Mouse (Mus musculus) ES-E14 (cell line): ENCODE results near the gene Isy1. TPM values are rescaled to one million over a fixed set of nuclear protein-coding genes. Genes with fewer than 3 reads are reported as not detected.

ENCODE experiments used
- DNase-seq: peaks from one replicate; pipeline ENCODE4 v3.0.0-alpha.2; 2013; ENCODE audit warnings: low read depth, low spot score
- H3K27ac ChIP-seq: 2 replicates; pipeline ENCODE4 v1.5.1; 2012; ENCODE audit warnings: low read depth, mild to moderate bottlenecking, low read length, moderate library complexity, mixed read lengths; ENCODE audit not compliant: poor library complexity, insufficient read depth, severe bottlenecking
- H3K36me3 ChIP-seq: 2 replicates; pipeline ENCODE4 v1.6.1; 2012; ENCODE audit warnings: mild to moderate bottlenecking, low read length, moderate library complexity, mixed read lengths; ENCODE audit not compliant: control insufficient read depth, poor library complexity, insufficient read depth, severe bottlenecking
- H3K4me1 ChIP-seq, 2 experiments: fragments of 150-350 bp in 1 of 2; sonication (generic) in 1 of 2; 2 replicates each; pipeline ENCODE4 v1.6.1; 2012; ENCODE audit warnings: low read length in 2 of 2, mild to moderate bottlenecking in 1 of 2, mixed read lengths in 1 of 2; ENCODE audit not compliant: control insufficient read depth in 2 of 2, insufficient read depth in 2 of 2, poor library complexity in 1 of 2
- H3K4me3 ChIP-seq, 2 experiments: fragments of 150-350 bp in 1 of 2; sonication (generic) in 1 of 2; 2 replicates each; pipeline ENCODE4 v1.5.1; 2012; ENCODE audit warnings: low read length in 2 of 2, low read depth in 1 of 2, mild to moderate bottlenecking in 1 of 2, mixed read lengths in 1 of 2; ENCODE audit not compliant: insufficient read depth in 1 of 2, poor library complexity in 1 of 2, severe bottlenecking in 1 of 2
- H3K9ac ChIP-seq: 2 replicates; pipeline ENCODE4 v1.6.1; 2012; ENCODE audit warnings: low read depth, mild to moderate bottlenecking, low read length, mixed read lengths; ENCODE audit not compliant: poor library complexity, insufficient read depth, severe bottlenecking
- H3K9me3 ChIP-seq: fragments of 150-350 bp; sonication (generic); 2 replicates; pipeline ENCODE4 v1.6.1; 2012; ENCODE audit warnings: low read depth, mild to moderate bottlenecking, low read length; ENCODE audit not compliant: control insufficient read depth, insufficient read depth
- CHD2 ChIP-seq: IDR thresholded peaks from 2 replicates; pipeline ENCODE4 v1.6.1; 2014; ENCODE audit warnings: mild to moderate bottlenecking, low read depth, low read length, inconsistent platforms
- HCFC1 ChIP-seq: IDR thresholded peaks from 2 replicates; pipeline ENCODE4 v1.6.1; 2012; ENCODE audit warnings: low read length, inconsistent platforms, borderline replicate concordance; ENCODE audit not compliant: insufficient read depth
- MAFK ChIP-seq: IDR thresholded peaks from 2 replicates; pipeline ENCODE4 v1.6.1; 2014; ENCODE audit warnings: mild to moderate bottlenecking, low read depth, low read length, inconsistent platforms; ENCODE audit not compliant: insufficient read depth
- ZC3H11A ChIP-seq: IDR thresholded peaks from 2 replicates; pipeline ENCODE4 v1.6.1; 2012; ENCODE audit warnings: low read depth, mild to moderate bottlenecking, inconsistent platforms, low read length, borderline replicate concordance
- ZNF384 ChIP-seq: IDR thresholded peaks from 2 replicates; pipeline ENCODE4 v1.6.1; 2012; ENCODE audit warnings: low read depth, low read length, inconsistent platforms
- in situ Hi-C, 2 experiments: fragments of 600-800 bp; cut with MboI; formaldehyde crosslinking; loops; one replicate each; pipeline ENCODE4 v1.15.1; 2025; ENCODE audit warnings: low sequenced_read_pairs in 2 of 2, inconsistent platforms in 1 of 2; ENCODE audit not compliant: unreplicated experiment in 2 of 2
- total RNA-seq: library from RNA; depleted of rRNA; stranded (reverse); fragments of 300-350 nt; gene quantifications from 2 replicates; pipeline ENCODE4 v1.2.3, GENCODE M21; 2012

Isy1 gene
- total RNA-seq, 1 experiment, result 48.8 TPM

DNA sequence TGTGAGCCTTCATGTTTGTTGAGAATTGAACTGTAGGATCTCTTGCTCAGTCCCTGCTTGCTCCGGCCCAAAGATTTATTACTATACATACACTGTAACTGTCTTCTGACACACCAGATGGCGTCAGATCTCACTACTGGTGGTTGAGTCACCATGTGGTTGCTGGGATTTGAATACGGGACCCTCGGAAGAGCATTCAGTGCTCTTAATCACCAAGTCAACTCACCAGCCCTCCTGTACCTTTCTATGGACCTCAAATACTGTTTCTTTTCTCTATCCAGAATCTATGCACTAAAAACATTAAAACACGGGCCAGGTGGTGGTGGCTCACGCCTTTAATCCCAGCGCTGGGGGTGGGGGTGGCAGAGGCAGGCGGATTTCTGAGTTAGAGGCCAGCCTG lies 3.0 kb upstream of the Isy1 start:
- TF ChIP-seq CHD2 (no peak), ZC3H11A (no peak), ZNF384 (no peak), MAFK (no peak), HCFC1 (no peak)
- Histone ChIP-seq H3K4me1 (no peaks in the 10 kb centered on the region), H3K27ac (no peak overlapping the region), H3K36me3 (peaks cover 33% of the 10 kb centered on the region), H3K9me3 (no peaks in the 10 kb centered on the region), H3K4me3 (no peak overlapping the region), H3K9ac (no peak overlapping the region)
- no peak for DNase-seq
- in situ Hi-C loops, result no loop called here

DNA sequence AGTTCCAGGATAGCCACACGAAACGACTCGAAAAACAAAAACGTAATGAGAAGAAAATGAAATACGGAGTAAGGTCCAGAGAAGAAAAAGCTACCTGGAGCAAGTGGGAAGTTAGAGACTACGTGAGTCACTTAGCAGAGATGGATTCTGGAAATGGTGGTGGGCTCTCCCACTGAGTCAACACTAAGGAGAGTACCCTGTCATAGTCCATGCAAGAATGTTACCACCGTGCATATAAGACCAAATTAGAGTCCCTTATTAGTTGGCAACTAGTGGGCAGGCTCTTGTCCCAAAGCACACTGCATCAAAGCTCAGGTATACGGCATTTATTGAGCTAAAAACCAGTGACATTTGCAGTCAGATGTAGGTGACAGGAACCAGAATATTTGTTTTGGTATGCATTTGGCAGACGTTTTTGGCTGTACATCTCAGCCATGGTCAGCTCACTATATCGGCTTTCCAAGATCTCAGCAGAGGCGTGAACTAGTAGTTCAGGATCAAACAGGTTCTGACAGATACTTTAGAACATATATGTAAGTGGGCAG lies 1.3 kb upstream of the Isy1 start:
- no peak overlapping the region for H3K9ac ChIP-seq
- H3K4me3 ChIP-seq, result no peak overlapping the region
- no peak overlapping the region for H3K27ac ChIP-seq
- H3K9me3 ChIP-seq, result no peaks in the 10 kb centered on the region
- peaks cover 24% of the 10 kb centered on the region for H3K36me3 ChIP-seq
- no peaks in the 10 kb centered on the region for H3K4me1 ChIP-seq
- no peak for DNase-seq
- TF ChIP-seq ZC3H11A (no peak), ZNF384 (no peak), MAFK (no peak), CHD2 (no peak), HCFC1 (no peak)
- in situ Hi-C loops, result no loop called here

DNA sequence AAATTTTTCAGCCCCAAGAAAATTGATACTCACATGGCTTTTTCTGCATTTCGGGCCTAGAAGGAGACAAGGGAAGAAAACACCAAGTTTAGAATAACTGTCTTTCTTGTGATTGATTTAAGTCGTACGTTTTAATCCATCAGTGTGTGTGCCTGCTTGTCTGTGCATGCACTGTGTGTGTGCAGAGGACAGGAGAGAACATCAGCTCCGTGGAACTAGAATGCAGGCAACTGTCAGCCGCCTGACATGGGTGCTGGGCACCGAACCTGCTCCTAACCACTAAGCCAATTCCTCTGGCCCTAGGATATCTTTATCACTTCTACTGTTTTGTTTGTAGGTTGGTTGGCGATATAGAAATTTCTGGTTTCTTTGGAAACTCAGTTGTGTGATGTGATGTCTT lies 2.9 kb downstream of the Isy1 start, which contains the start of gene Gm45140:
Gene Gm45140, minus strand, starts transcription at position 101 of the 400 bp plus-strand sequence.
- H3K27ac ChIP-seq, result no peak within 1 kb of the TSS
- H3K36me3 ChIP-seq, result peaks cover 8% of the 10 kb centered on the region
- DNase-seq, result no peak
- no peak within 1 kb of the TSS for H3K4me3 ChIP-seq
- H3K9me3 ChIP-seq, result no peaks in the 10 kb centered on the region
- H3K9ac ChIP-seq, result no peak within 1 kb of the TSS
- H3K4me1 ChIP-seq, result no peaks in the 10 kb centered on the region
- TF ChIP-seq ZNF384 (no peak), CHD2 (no peak), ZC3H11A (no peak), HCFC1 (no peak), MAFK (no peak)
- in situ Hi-C loops, result no loop called here

DNA sequence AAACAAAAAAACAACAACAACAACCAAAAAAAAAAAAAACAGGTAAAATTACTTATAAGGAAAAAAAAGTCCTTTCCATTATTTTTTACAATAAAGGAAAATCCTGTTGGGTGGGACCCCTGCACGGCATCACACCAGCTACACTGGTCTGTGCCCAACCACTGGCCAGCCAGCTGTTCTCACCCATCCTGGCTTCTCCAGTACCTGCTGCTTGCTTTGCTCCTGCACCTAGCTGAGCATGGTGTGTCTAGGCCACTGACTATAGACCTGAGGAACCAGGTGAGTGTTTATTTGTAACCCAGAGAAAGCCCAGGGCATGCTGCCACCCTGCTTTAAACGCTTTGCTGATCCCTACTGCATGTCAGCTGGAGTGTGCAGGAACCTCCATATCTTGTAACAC lies 18.2 kb downstream of the Isy1 start:
- no peaks in the 10 kb centered on the region for H3K4me1 ChIP-seq
- H3K36me3 ChIP-seq, result peaks cover 43% of the 10 kb centered on the region
- TF ChIP-seq ZC3H11A, result no peak
- no peak for TF ChIP-seq CHD2
- no peak for TF ChIP-seq ZNF384
- no peak for TF ChIP-seq HCFC1
- TF ChIP-seq MAFK, result no peak
- H3K4me3 ChIP-seq, result no peak overlapping the region
- H3K9ac ChIP-seq, result no peak overlapping the region
- DNase-seq, result no peak
- no peak overlapping the region for H3K27ac ChIP-seq
- H3K9me3 ChIP-seq, result no peaks in the 10 kb centered on the region
- in situ Hi-C loops, result no loop called here

DNA sequence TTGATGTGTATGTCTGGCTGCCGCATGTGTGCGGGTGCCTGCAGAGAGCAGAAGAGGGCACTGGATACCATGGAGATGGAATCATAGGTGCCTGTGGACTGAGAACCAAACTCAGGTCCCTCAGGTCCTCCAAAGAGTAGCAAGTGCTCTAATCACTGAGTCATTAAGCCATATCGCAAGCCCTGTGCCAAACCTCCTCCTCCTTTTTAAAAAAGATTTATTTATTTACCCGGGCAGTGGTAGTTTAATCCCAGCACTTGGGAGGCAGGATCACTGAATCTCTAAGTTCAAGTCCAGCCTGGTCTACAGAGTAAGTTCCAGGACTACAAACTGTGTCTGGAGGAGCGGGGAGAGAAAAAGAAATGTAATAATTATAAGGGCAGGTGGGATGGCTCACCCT lies 24.1 kb downstream of the Isy1 start:
- Histone ChIP-seq H3K36me3 (peaks cover 16% of the 10 kb centered on the region), H3K4me3 (no peak overlapping the region)
- in situ Hi-C loops, result no loop called here

More for the DNA sequence above, 24.1 kb downstream of the Isy1 start:
- Histone ChIP-seq H3K9ac (no peak overlapping the region), H3K4me1 (peaks cover 0 to 2% of the 10 kb centered on the region in 2 experiments; a peak in 1 of 4 replicates), H3K27ac (no peak overlapping the region), H3K9me3 (no peaks in the 10 kb centered on the region)
- no peak for DNase-seq
- TF ChIP-seq HCFC1 (no peak), CHD2 (no peak), ZNF384 (no peak), ZC3H11A (no peak), MAFK (no peak)
